Mouse (Mus musculus): ENCODE data around the gene Pip5k1c.
A peak's percentile ranks its signal among the peaks of the same experiment; 100 is the strongest.

Pip5k1c gene

GRCm38 (mm10) chr10:81284719-81285118 is 8.0 kb upstream of the Pip5k1c start:
- peak; percentile 66 for DNase-seq

- DNase-seq: peak; percentile 80
These were observed 6.9 kb upstream of the Pip5k1c start for GRCm38 (mm10) chr10:81285694-81286450.

GRCm38 (mm10) chr10:81286586-81286985 is 6.2 kb upstream of the Pip5k1c start:
- DNase-seq: peak; percentile 58

- DNase-seq: peak; percentile 75
These were observed 5.1 kb upstream of the Pip5k1c start for GRCm38 (mm10) chr10:81287513-81288157.

GRCm38 (mm10) chr10:81288601-81289000 is 4.2 kb upstream of the Pip5k1c start:
- DNase-seq: peak; percentile 64

GRCm38 (mm10) chr10:81289278-81289677 is 3.5 kb upstream of the Pip5k1c start:
- DNase-seq: peak; percentile 77

- DNase-seq: peak; percentile 52
These were observed 3.0 kb upstream of the Pip5k1c start for GRCm38 (mm10) chr10:81289811-81290210.

GRCm38 (mm10) chr10:81290698-81291460 is 1.9 kb upstream of the Pip5k1c start:
- peak; percentile 76 for DNase-seq

- DNase-seq: peak; percentile 61
These were observed 1.2 kb upstream of the Pip5k1c start, which contains the start of gene Tjp3 for GRCm38 (mm10) chr10:81291511-81292104. TSS of gene Tjp3 (minus strand) at chr10:81291581.

- DNase-seq: no peak
These were observed 719 bp downstream of the Pip5k1c start for GRCm38 (mm10) chr10:81293334-81294030.

GRCm38 (mm10) chr10:81294442-81294841 is 1.7 kb downstream of the Pip5k1c start:
- peak; percentile 93 for DNase-seq

GRCm38 (mm10) chr10:81295185-81295584 is 2.4 kb downstream of the Pip5k1c start:
- peak; percentile 77 for DNase-seq

GRCm38 (mm10) chr10:81297246-81297645 is 4.5 kb downstream of the Pip5k1c start:
- no peak for DNase-seq

- DNase-seq: peak; percentile 59
These were observed 5.1 kb downstream of the Pip5k1c start for GRCm38 (mm10) chr10:81297845-81298244.

GRCm38 (mm10) chr10:81298369-81299100 is 5.8 kb downstream of the Pip5k1c start:
- DNase-seq: peak; percentile 56

- peak; percentile 60 for DNase-seq
These were observed 7.0 kb downstream of the Pip5k1c start for GRCm38 (mm10) chr10:81299585-81300351.

GRCm38 (mm10) chr10:81300352-81300907 is 7.7 kb downstream of the Pip5k1c start:
- DNase-seq: no peak

- peak; percentile 88 for DNase-seq
These were observed 8.6 kb downstream of the Pip5k1c start for GRCm38 (mm10) chr10:81301321-81301720.

GRCm38 (mm10) chr10:81302288-81302687 is 9.5 kb downstream of the Pip5k1c start:
- peak; percentile 63 for DNase-seq

- DNase-seq: peak; percentile 67
These were observed 10.0 kb downstream of the Pip5k1c start for GRCm38 (mm10) chr10:81302781-81303218.

Measured in cerebellum, adult 9-11 months (tissue).